Mouse (Mus musculus): ENCODE data around the gene Crisp2.

DNA sequence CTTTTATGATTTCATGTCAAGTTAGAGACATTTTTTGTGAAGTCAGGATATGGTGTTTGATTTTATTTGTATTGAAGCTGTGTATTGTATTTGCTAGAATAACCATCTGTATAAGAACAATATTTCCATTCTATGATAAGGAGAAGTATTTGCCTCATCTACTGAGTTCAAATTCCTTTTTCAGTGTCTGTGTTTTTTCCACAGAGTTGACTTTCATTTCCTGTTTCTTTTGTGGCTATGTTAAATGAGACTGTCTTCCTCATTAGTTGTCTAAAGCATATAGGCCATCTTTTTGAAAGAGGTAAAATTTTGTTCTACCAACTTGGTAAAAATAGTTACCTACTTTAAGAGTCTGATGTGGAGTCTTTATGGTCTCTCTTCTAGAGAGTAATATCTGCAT, 90.5 kb downstream of the Crisp2 start:
- no peak for TF ChIP-seq CTCF (IDR thresholded peaks at IDR 0.05; ENCODE audit: low read depth, low read length)
- no peak for TF ChIP-seq POLR2A (IDR thresholded peaks at IDR 0.05; ENCODE audit: insufficient read depth, low read length)
- no peak for TF ChIP-seq EP300 (IDR thresholded peaks at IDR 0.05; ENCODE audit: insufficient read depth, low read depth, low read length)

Measured in ES-Bruce4 (cell line).